Comparison of ENCODE assay signal across 9 mouse cellular contexts in genomic region chr3:127694802-127695771, GRCm38 (mm10).
DNase-seq lines count a peak whose midpoint lies in the region; ATAC-seq lines count a peak whose summit lies in the region.
"Had no signal": no experiment of that assay in that cellular context is flagged by ENCODE, and none has a peak within 500 bp of the region (broad histone marks: within the 10 kb centered on the region; RNA-seq: fewer than 3 reads in every experiment).

No protein-coding gene starts in this region.

- peaks cover 22% of the 10 kb centered on the region for H3K27me3 ChIP-seq in lung, embryonic 15.5 days
- H3K27me3 ChIP-seq in intestine, embryonic 15.5 days (replicated peaks): peaks cover 14% of the 10 kb centered on the region

- no peaks in the 10 kb centered on the region for H3K36me3 ChIP-seq in lung, embryonic 15.5 days
- H3K36me3 ChIP-seq in intestine, embryonic 15.5 days: no peaks in the 10 kb centered on the region

- DNase-seq in cerebellum, postnatal 14 days: peak; percentile 12 to 14
- no peak for DNase-seq in cerebellum, adult 11 months
- no peak for DNase-seq in lung, postnatal 25 days (ENCODE audit: low spot score)
- DNase-seq in retina, postnatal 1 day: peak; percentile 67
- DNase-seq in ovary, postnatal 36 days (ENCODE audit: low spot score): no peak
- DNase-seq in right cerebral cortex, postnatal 25 days: no peak

- no peaks in the 10 kb centered on the region for H3K9me3 ChIP-seq in lung, embryonic 15.5 days
- no peaks in the 10 kb centered on the region for H3K9me3 ChIP-seq in intestine, embryonic 15.5 days

- H3K4me1 ChIP-seq in lung, embryonic 15.5 days: peaks cover 11% of the 10 kb centered on the region; the same call in 1 of the 2 replicates
- no peaks in the 10 kb centered on the region for H3K4me1 ChIP-seq in intestine, embryonic 15.5 days (replicated peaks)
- H3K4me1 ChIP-seq: megakaryocyte, embryonic 14.5 days had no signal

- 14% methylated on average over 43 of the region's 43 CpGs for WGBS in lung, embryonic 15.5 days
- WGBS in intestine, embryonic 15.5 days: 26% methylated on average over 43 of the region's 43 CpGs

- H3K27ac ChIP-seq in lung, embryonic 15.5 days: no peak overlapping the region
- H3K27ac ChIP-seq in intestine, embryonic 15.5 days: no peak overlapping the region

- H3K9ac ChIP-seq in lung, embryonic 15.5 days: peak overlapping the region; percentile 13; the same call in 1 of the 2 replicates
- H3K9ac ChIP-seq in intestine, embryonic 15.5 days: no peak overlapping the region

- H3K4me3 ChIP-seq in lung, embryonic 15.5 days: peak overlapping the region; percentile 29
- H3K4me3 ChIP-seq in intestine, embryonic 15.5 days (replicated peaks): no peak overlapping the region; the same call in 1 of the 2 replicates
- H3K4me3 ChIP-seq: megakaryocyte, embryonic 14.5 days had no signal

- peak overlapping the region; percentile 61 for H3K4me2 ChIP-seq in lung, embryonic 15.5 days
- H3K4me2 ChIP-seq in intestine, embryonic 15.5 days (replicated peaks): peak overlapping the region; percentile 40

- ATAC-seq in lung, embryonic 15.5 days (ENCODE audit: borderline replicate concordance, extremely low read depth, low FRiP score, low TSS enrichment): no peak
- no peak for ATAC-seq in intestine, embryonic 15.5 days

Comparison
In these comparisons a context has a peak if more than half of its experiments do, and no peak if none do; other contexts are left out.
1. DNase-seq: peak in cerebellum, postnatal 14 days (2 of 2) and retina, postnatal 1 day (single experiment); none in cerebellum, adult 11 months (single experiment), lung, postnatal 25 days (single experiment), ovary, postnatal 36 days (single experiment) and right cerebral cortex, postnatal 25 days (single experiment).